Mouse (Mus musculus) limb, embryonic 13.5 days (tissue): ENCODE measurements around the gene Gm9945. TPM values are rescaled to one million over a fixed set of nuclear protein-coding genes. Genes with fewer than 3 reads are reported as not detected.
A peak's percentile ranks its signal among the peaks of the same experiment; 100 is the strongest.

ENCODE experiments used
- ATAC-seq: fragments of 200-750 bp; cut with Nextera tagmentation; 2 replicates; pipeline ENCODE4 v1.8.0; 2017; ENCODE audit warnings: low read depth, moderate number of reproducible peaks, moderate TSS enrichment; ENCODE audit not compliant: low FRiP score
- H3K27ac ChIP-seq: fragments of 300-500 bp; sonication (generic); 2 replicates; pipeline ENCODE4 v1.5.1; 2015; ENCODE audit warnings: inconsistent platforms, mild to moderate bottlenecking, moderate library complexity
- H3K27me3 ChIP-seq: fragments of 300-500 bp; sonication (generic); 2 replicates; pipeline ENCODE4 v1.6.1; 2015; ENCODE audit warnings: mild to moderate bottlenecking, inconsistent platforms
- H3K36me3 ChIP-seq: fragments of 300-500 bp; sonication (generic); 2 replicates; pipeline ENCODE4 v1.6.1; 2015; ENCODE audit warnings: inconsistent platforms, mild to moderate bottlenecking, moderate library complexity
- H3K4me1 ChIP-seq: fragments of 300-500 bp; sonication (generic); 2 replicates; pipeline ENCODE4 v1.6.1; 2015; ENCODE audit warnings: inconsistent platforms
- H3K4me2 ChIP-seq: fragments of 300-500 bp; sonication (generic); replicated peaks from 2 replicates; pipeline ENCODE4 v1.6.1; 2015; ENCODE audit warnings: inconsistent platforms, mild to moderate bottlenecking, moderate library complexity
- H3K4me3 ChIP-seq: fragments of 300-500 bp; sonication (generic); 2 replicates; pipeline ENCODE4 v1.5.1; 2015; ENCODE audit warnings: moderate library complexity, mild to moderate bottlenecking, inconsistent platforms
- H3K9ac ChIP-seq: fragments of 300-500 bp; sonication (generic); 2 replicates; pipeline ENCODE4 v1.6.1; 2015; ENCODE audit warnings: mild to moderate bottlenecking, inconsistent platforms
- H3K9me3 ChIP-seq: fragments of 300-500 bp; sonication (generic); 2 replicates; pipeline ENCODE4 v1.6.1; 2016; ENCODE audit warnings: inconsistent platforms
- WGBS: fragments of 180-500 bp; shearing (Covaris S2); methylation state at CpG from one replicate; pipeline ENCODE4 v1.1.7; 2015; 5-methylcytosine and 5-hydroxymethylcytosine counted together
- polyA plus RNA-seq: library from polyadenylated mRNA; unstranded; fragments of >200 nt; fragmentation: Nextera tagmentation; extraction: Ambion mirVana; gene quantifications from 2 replicates; pipeline ENCODE4 v1.2.1, GENCODE M21; 2015

The Gm9945 gene
- polyA plus RNA-seq, 1 experiment from 2014 or later = not detected

GRCm38 (mm10) chr11:53448529-53448928 lies 31.4 kb upstream of the Gm9945 start:
- Histone ChIP-seq H3K4me2 (no peak overlapping the region), H3K27ac (no peak overlapping the region), H3K4me1 (peaks cover 10% of the 10 kb centered on the region), H3K9me3 (no peaks in the 10 kb centered on the region), H3K9ac (no peak overlapping the region), H3K27me3 (no peaks in the 10 kb centered on the region), H3K36me3 (no peaks in the 10 kb centered on the region), H3K4me3 (no peak overlapping the region)
- no peak for ATAC-seq
- WGBS = 82% methylated on average over 1 of the region's 1 CpGs

GRCm38 (mm10) chr11:53450070-53450705 lies 29.8 kb upstream of the Gm9945 start:
- 31% methylated on average over 15 of the region's 15 CpGs for WGBS
- Histone ChIP-seq H3K36me3 (no peaks in the 10 kb centered on the region), H3K4me3 (no peak overlapping the region)

GRCm38 (mm10) chr11:53451361-53451760 lies 28.6 kb upstream of the Gm9945 start:
- ATAC-seq = no peak
- H3K27ac ChIP-seq = no peak overlapping the region
- no peak overlapping the region for H3K4me2 ChIP-seq
- peaks cover 11% of the 10 kb centered on the region for H3K4me1 ChIP-seq
- no peaks in the 10 kb centered on the region for H3K27me3 ChIP-seq
- no peak overlapping the region for H3K4me3 ChIP-seq
- H3K36me3 ChIP-seq = no peaks in the 10 kb centered on the region
- 44% methylated on average over 2 of the region's 2 CpGs for WGBS
- no peak overlapping the region for H3K9ac ChIP-seq
- H3K9me3 ChIP-seq = no peaks in the 10 kb centered on the region

More at GRCm38 (mm10) chr11:53450070-53450705, 29.8 kb upstream of the Gm9945 start:
- no peak for ATAC-seq
- peaks cover 10% of the 10 kb centered on the region for H3K4me1 ChIP-seq
- H3K27me3 ChIP-seq = no peaks in the 10 kb centered on the region
- no peak overlapping the region for H3K27ac ChIP-seq
- H3K4me2 ChIP-seq = no peak overlapping the region
- H3K9ac ChIP-seq = 0 out of 2 replicates have a peak overlapping the region, but pooled peaks have one; percentile 4
- no peaks in the 10 kb centered on the region for H3K9me3 ChIP-seq

- ATAC-seq = no peak
- WGBS = 93% methylated on average over 9 of the region's 9 CpGs
Measured at GRCm38 (mm10) chr11:53452396-53452795, 27.6 kb upstream of the Gm9945 start.

GRCm38 (mm10) chr11:53453031-53453430 lies 26.9 kb upstream of the Gm9945 start:
- peaks cover 4% of the 10 kb centered on the region; the same call in 1 of the 2 replicates for H3K27me3 ChIP-seq
- WGBS = 86% methylated on average over 5 of the region's 5 CpGs
- no peak overlapping the region for H3K4me3 ChIP-seq
- H3K9ac ChIP-seq = no peak overlapping the region
- H3K9me3 ChIP-seq = no peaks in the 10 kb centered on the region
- no peaks in the 10 kb centered on the region for H3K36me3 ChIP-seq
- no peak overlapping the region for H3K4me2 ChIP-seq
- peaks cover 14% of the 10 kb centered on the region for H3K4me1 ChIP-seq
- ATAC-seq = no peak
- H3K27ac ChIP-seq = no peak overlapping the region

More at GRCm38 (mm10) chr11:53452396-53452795, 27.6 kb upstream of the Gm9945 start:
- no peak overlapping the region for H3K9ac ChIP-seq
- no peak overlapping the region for H3K4me3 ChIP-seq
- no peaks in the 10 kb centered on the region for H3K9me3 ChIP-seq
- no peaks in the 10 kb centered on the region for H3K36me3 ChIP-seq
- no peak overlapping the region for H3K27ac ChIP-seq
- H3K4me2 ChIP-seq = no peak overlapping the region
- H3K27me3 ChIP-seq = no peaks in the 10 kb centered on the region
- peaks cover 13% of the 10 kb centered on the region for H3K4me1 ChIP-seq

GRCm38 (mm10) chr11:53456474-53457371 lies 23.2 kb upstream of the Gm9945 start, which contains the start of the genes Gm10447 and Shroom1:
Gene Gm10447, minus strand, starts transcription at chr11:53457110.
Gene Shroom1, plus strand, starts transcription at chr11:53457205.
- H3K27ac ChIP-seq = peak within 1 kb of the TSS; percentile 34; the same call in 1 of the 2 replicates
- H3K4me1 ChIP-seq = peaks cover 8% of the 10 kb centered on the region; the same call in 1 of the 2 replicates
- ATAC-seq = peak; percentile 83
- no peaks in the 10 kb centered on the region for H3K36me3 ChIP-seq
- peaks cover 27% of the 10 kb centered on the region for H3K27me3 ChIP-seq
- H3K9me3 ChIP-seq = no peaks in the 10 kb centered on the region
- peak within 1 kb of the TSS; percentile 72 for H3K4me2 ChIP-seq
- H3K9ac ChIP-seq = peak within 1 kb of the TSS; percentile 71
- 4% methylated on average over 41 of the region's 42 CpGs for WGBS
- peak within 1 kb of the TSS; percentile 61 for H3K4me3 ChIP-seq

- Histone ChIP-seq H3K9me3 (no peaks in the 10 kb centered on the region), H3K27me3 (peaks cover 34% of the 10 kb centered on the region), H3K36me3 (no peaks in the 10 kb centered on the region), H3K4me3 (peak overlapping the region; percentile 61), H3K9ac (peak overlapping the region; percentile 71), H3K27ac (no peak overlapping the region), H3K4me1 (peaks cover 8% of the 10 kb centered on the region; the same call in 1 of the 2 replicates), H3K4me2 (peak overlapping the region; percentile 72)
- WGBS = 7% methylated on average over 29 of the region's 29 CpGs
- ATAC-seq = peak; percentile 12; the same call in 1 of the 2 replicates
Measured at GRCm38 (mm10) chr11:53457372-53457954, 22.5 kb upstream of the Gm9945 start.

GRCm38 (mm10) chr11:53458996-53459395 lies 21.0 kb upstream of the Gm9945 start:
- 66% methylated on average over 3 of the region's 3 CpGs for WGBS
- H3K9me3 ChIP-seq = no peaks in the 10 kb centered on the region
- H3K27me3 ChIP-seq = peaks cover 49% of the 10 kb centered on the region
- no peaks in the 10 kb centered on the region for H3K36me3 ChIP-seq
- peaks cover 20% of the 10 kb centered on the region for H3K4me1 ChIP-seq
- H3K9ac ChIP-seq = no peak overlapping the region
- H3K4me3 ChIP-seq = no peak overlapping the region
- no peak overlapping the region for H3K4me2 ChIP-seq
- ATAC-seq = no peak
- no peak overlapping the region for H3K27ac ChIP-seq

- peaks cover 61% of the 10 kb centered on the region for H3K27me3 ChIP-seq
Measured at GRCm38 (mm10) chr11:53460192-53460591, 19.8 kb upstream of the Gm9945 start.

GRCm38 (mm10) chr11:53461727-53462126 lies 18.2 kb upstream of the Gm9945 start:
- Histone ChIP-seq H3K4me1 (peaks cover 24% of the 10 kb centered on the region), H3K27ac (no peak overlapping the region), H3K36me3 (peaks cover 12% of the 10 kb centered on the region; the same call in 1 of the 2 replicates), H3K4me2 (no peak overlapping the region), H3K9me3 (peaks cover 3% of the 10 kb centered on the region; the same call in 1 of the 2 replicates), H3K4me3 (no peak overlapping the region), H3K9ac (no peak overlapping the region), H3K27me3 (peaks cover 76% of the 10 kb centered on the region)
- 31% methylated on average over 5 of the region's 5 CpGs for WGBS
- ATAC-seq = no peak

More at GRCm38 (mm10) chr11:53460192-53460591, 19.8 kb upstream of the Gm9945 start:
- Histone ChIP-seq H3K4me1 (peaks cover 22% of the 10 kb centered on the region), H3K27ac (no peak overlapping the region), H3K9me3 (peaks cover 3% of the 10 kb centered on the region; the same call in 1 of the 2 replicates), H3K4me3 (no peak overlapping the region), H3K36me3 (peaks cover 6% of the 10 kb centered on the region; the same call in 1 of the 2 replicates), H3K4me2 (no peak overlapping the region), H3K9ac (no peak overlapping the region)
- ATAC-seq = no peak
- WGBS = 86% methylated on average over 3 of the region's 3 CpGs

- H3K4me3 ChIP-seq = peak overlapping the region; percentile 41
- peak overlapping the region; percentile 73 for H3K4me2 ChIP-seq
- H3K27ac ChIP-seq = no peak overlapping the region
- 0 out of 2 replicates have a peak, but pooled peaks have one; percentile 38 for ATAC-seq
- H3K27me3 ChIP-seq = peaks cover 81% of the 10 kb centered on the region
- H3K36me3 ChIP-seq = peaks cover 12% of the 10 kb centered on the region; the same call in 1 of the 2 replicates
- peak overlapping the region; percentile 51 for H3K9ac ChIP-seq
- H3K4me1 ChIP-seq = peaks cover 25% of the 10 kb centered on the region
- 7% methylated on average over 55 of the region's 55 CpGs for WGBS
- peaks cover 3% of the 10 kb centered on the region; the same call in 1 of the 2 replicates for H3K9me3 ChIP-seq
Measured at GRCm38 (mm10) chr11:53463551-53464424, 16.2 kb upstream of the Gm9945 start.
